Mouse (Mus musculus): ENCODE measurements around the gene Hs2st1.
A peak's percentile ranks its signal among the peaks of the same experiment; 100 is the strongest.

Gene Hs2st1

DNA sequence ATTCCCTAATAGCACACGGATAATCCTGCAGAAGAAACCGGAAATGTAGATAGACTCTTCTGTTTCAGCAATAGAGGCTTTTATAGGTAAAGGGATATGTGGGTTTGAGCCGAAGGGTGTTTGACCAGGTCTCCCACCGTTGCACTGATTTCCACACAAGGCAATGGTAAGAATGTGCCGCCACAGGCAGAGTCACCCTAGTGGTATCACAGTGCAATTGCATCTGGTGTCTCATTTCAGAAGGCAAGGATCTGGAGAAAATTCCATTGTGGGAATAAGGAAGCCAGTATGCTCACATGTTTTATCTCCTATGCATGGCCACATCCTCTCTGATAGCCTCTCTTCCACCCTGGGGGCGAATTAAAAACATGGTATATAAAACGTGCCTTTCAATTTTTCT, 171.8 kb downstream of the Hs2st1 start:
- no peak for DNase-seq (ENCODE audit: extremely low spot score, low spot score)

DNA sequence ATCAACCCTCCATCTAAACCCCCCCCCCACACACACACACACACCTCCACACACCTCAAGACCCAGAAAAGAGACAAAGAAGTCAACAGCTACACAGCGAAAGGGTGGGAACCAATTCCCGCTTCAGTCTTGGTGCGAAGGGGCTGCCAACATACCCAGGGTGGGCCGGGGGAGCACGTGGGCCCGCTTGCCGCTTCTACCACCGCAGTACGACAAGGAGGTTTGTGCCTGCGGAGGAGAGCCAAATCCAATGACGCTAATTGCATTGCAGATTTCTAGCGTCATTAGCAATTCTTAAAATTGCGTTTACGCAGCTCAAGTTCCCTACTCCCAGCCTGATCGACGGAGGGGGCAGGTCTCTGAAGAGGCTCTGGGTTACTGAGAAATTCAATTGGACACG, 173.5 kb downstream of the Hs2st1 start:
- no peak for DNase-seq (ENCODE audit: extremely low spot score, low spot score)

DNA sequence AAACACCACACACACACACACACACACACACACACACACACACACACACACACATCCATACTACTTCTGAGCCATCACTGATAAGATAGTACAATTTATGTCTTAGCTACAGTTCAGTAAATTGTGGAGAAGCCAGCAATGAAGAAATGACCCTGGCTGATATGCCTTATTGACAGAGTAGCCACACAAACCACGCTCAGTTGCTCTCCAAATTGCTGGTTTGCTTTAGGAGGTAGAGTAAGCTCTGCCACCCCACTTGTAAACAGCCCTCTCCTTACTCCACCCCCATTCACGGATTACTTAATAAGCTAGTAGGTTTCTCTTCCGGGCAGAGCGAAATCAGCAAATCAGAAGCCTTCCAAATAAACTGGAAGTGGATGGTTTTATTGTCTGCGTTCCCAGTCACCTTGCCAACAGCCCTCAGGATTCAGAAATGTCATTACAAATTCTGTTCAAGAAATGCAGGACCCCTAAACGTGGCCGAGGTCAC, 175.5 kb downstream of the Hs2st1 start:
- no peak for DNase-seq (ENCODE audit: extremely low spot score, low spot score)

DNA sequence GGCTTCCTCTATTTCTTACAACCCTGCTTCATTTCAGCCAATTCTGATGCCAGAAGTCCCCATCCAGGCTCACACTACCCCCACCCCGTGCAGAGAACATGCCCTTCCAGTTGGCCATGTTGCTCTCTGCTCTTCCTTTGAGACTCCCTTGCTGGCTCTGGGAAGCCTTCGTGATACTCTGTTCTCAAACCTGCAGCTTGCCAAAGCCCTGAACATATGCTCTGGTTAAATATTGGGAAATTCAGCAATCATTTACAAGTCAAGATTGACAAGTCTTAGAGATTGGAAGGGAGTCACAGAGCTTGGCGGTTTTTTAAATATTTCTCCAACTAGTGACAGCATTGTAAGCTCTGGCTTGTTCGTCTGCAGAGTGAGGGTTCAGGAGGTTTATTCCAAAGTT, 183.5 kb downstream of the Hs2st1 start:
- DNase-seq (ENCODE audit: extremely low spot score, low spot score): no peak

DNA sequence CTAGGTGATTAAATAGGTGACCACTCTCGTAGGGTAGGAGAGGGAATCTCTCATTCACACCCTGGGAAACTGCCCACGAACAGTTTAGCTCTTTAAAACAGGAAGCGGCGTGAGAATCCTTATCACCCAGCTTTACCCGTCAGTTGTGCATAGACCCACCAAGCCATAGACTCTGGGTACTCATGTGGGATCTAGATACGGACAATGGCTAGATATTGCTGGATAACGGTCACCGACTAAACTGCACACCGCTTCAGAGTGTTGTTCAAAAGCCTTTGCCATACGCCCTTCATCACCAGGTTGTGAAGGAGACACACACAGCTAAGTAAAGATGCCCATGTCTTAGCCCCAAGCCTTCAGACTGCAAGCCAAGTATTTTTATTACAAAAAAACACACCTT, 185.3 kb downstream of the Hs2st1 start:
- no peak for DNase-seq (ENCODE audit: extremely low spot score, low spot score)

DNA sequence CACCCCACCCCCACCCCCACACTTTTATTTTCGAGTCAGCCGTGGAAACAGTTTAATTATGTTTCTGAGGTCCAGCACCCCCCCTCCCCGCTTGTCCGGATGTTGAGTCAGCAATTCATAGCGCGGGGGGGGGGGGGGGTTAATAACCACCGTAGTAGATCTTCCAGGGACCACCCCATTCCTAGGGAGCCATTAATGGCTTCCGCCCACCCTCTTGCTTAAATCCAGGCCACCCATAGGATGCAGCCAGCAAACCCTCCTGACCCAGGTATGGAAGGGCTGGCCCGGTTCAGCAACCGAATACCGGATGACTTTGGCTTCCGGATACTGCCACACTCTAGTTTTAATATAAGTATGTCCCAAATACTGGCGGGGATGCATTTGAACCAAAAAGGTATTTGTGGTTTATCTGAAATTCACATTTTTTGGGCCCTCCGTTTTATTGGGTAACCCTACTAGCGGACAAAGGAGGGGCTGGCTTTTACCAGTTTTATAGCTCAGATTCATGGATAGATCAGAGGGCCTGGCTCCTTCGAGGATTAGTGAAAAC, 188.5 kb downstream of the Hs2st1 start:
- DNase-seq (ENCODE audit: extremely low spot score, low spot score): no peak

DNA sequence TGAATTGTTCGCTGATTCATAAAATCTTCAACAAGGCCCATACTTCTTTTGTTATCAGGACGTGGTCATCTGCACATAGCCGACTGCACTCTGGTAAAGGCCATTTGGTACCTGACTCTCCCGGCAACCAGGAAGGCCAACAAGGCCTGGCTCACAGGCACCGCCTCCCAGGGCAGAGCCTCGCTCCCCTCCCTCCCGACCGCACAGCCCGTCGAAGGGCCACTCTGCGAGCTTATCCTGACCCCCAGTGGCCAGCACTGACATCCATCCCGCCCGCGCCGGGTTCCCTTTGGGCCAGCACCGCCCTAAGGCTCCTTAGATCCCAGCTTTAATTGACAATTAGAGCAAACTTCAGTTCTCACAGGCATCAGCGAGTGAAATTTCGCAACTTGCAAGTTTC, 189.1 kb downstream of the Hs2st1 start:
- DNase-seq (ENCODE audit: extremely low spot score, low spot score): peak; percentile 81

DNA sequence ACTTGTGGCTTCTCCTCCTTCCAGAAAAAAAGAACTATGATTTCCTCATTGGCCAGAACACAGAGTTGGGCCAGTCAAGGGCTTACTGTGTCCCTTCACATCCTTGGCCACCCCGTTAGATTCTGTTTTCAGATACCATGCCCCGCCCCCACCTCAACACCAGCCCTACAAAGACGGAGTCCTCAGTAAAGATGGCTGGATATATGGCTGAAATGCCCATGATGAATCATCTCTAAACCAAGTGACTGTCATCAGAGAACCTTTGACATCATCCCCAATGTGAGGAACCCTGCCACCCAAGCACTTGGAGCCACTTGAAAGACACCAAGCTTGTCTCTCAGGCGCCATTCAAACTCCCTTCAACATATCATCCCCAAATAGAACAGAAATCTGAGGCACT, 190.2 kb downstream of the Hs2st1 start:
- DNase-seq (ENCODE audit: extremely low spot score, low spot score): no peak
